Mouse (Mus musculus): Measurements from ENCODE around the gene Fnbp1l. TPM values are rescaled to one million over a fixed set of nuclear protein-coding genes. Genes with fewer than 3 reads are reported as not detected.

Gene Fnbp1l
- polyA plus RNA-seq, 1 experiment from 2014 or later = 42.8 TPM

DNA sequence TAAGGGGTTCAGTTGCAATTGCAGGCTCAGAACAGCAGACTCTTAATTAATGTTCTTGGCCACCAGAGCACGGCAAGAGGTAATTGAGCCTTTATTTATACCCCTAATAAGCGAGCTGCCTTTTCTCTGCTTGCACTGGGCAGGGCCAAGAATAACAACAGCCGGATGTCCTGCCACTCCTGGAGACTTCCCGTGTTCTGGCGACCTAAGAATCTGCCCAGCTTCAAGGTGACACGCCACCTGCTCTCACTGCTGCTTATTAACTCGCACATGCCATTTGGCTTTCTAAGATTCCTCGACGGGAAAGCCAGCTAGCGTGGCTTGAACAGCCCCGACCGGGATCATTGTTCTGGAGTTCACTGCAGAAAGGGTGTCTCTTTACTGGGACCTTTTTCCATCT, 15.7 kb upstream of the Fnbp1l start:
- no peak for ATAC-seq (ENCODE audit: insufficient read depth, low FRiP score)
- Histone ChIP-seq H3K4me3 (replicated peaks; ENCODE audit: low read length) (no peak overlapping the region), H3K9ac (ENCODE audit: low read length) (no peak overlapping the region), H3K27ac (ENCODE audit: low read length) (no peak overlapping the region), H3K4me1 (ENCODE audit: control insufficient read depth, insufficient read depth, low read length) (no peaks in the 10 kb centered on the region; the same call in 1 of the 2 replicates), H3K36me3 (ENCODE audit: control insufficient read depth, insufficient read depth, low read length) (no peaks in the 10 kb centered on the region), H3K9me3 (replicated peaks; ENCODE audit: control insufficient read depth, low read length) (no peaks in the 10 kb centered on the region), H3K4me2 (ENCODE audit: low read depth, low read length) (no peak overlapping the region), H3K27me3 (ENCODE audit: control insufficient read depth, insufficient read depth, low read length) (no peaks in the 10 kb centered on the region)
- 18% methylated on average over 12 of the region's 12 CpGs for WGBS

DNA sequence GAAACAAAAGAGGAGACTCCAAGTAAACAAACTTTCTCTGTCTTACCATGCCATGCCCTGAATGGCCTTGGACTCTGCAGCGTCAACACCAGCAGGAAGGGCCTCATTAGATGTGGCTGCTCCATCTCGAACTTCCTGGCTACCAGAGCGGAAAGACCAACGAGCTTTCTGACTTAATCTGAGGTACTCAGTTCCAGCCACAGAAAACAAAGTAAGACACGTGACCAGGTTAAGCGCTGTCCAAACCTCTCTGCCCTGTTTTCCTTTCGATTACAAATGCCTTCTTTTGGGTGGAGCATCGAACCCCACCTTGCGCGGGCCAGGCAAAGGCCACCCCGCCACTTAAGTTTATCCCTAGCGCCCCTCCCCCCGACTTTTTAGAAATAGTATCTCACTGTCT, 10.1 kb upstream of the Fnbp1l start:
- H3K4me2 ChIP-seq (ENCODE audit: low read depth, low read length) = peak overlapping the region; percentile 47
- H3K9me3 ChIP-seq (replicated peaks; ENCODE audit: control insufficient read depth, low read length) = no peaks in the 10 kb centered on the region
- H3K9ac ChIP-seq (ENCODE audit: low read length) = peak overlapping the region; percentile 32; the same call in 1 of the 2 replicates
- peak overlapping the region; percentile 29; the same call in 1 of the 2 replicates for H3K27ac ChIP-seq (ENCODE audit: low read length)
- peak overlapping the region; percentile 34 for H3K4me3 ChIP-seq (replicated peaks; ENCODE audit: low read length)
- H3K27me3 ChIP-seq (ENCODE audit: control insufficient read depth, insufficient read depth, low read length) = no peaks in the 10 kb centered on the region
- ATAC-seq (ENCODE audit: insufficient read depth, low FRiP score) = peak; percentile 78; the same call in 1 of the 2 replicates
- no peaks in the 10 kb centered on the region for H3K36me3 ChIP-seq (ENCODE audit: control insufficient read depth, insufficient read depth, low read length)
- 15% methylated on average over 13 of the region's 13 CpGs for WGBS
- H3K4me1 ChIP-seq (ENCODE audit: control insufficient read depth, insufficient read depth, low read length) = no peaks in the 10 kb centered on the region

DNA sequence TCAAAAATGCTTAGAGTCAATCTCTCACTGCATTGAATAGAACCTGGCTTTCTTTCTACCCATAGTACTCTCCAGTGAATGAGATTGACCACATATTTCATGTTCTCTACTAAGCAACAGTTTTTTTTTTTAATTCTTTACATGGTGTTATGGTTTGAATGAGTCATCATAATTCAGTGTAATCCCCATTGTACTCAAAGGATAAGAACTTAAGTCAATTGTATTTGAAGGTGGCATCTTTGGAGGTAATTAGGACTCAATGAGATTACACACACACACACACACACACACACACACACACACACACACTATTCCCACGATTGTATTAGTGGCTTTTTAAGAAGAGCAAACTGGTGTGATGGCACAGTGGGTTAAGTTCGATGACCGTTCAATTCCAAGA, 9.4 kb upstream of the Fnbp1l start:
- Histone ChIP-seq H3K36me3 (ENCODE audit: control insufficient read depth, insufficient read depth, low read length) (no peaks in the 10 kb centered on the region), H3K27ac (ENCODE audit: low read length) (peak overlapping the region; percentile 29; the same call in 1 of the 2 replicates), H3K9ac (ENCODE audit: low read length) (no peak overlapping the region), H3K4me1 (ENCODE audit: control insufficient read depth, insufficient read depth, low read length) (no peaks in the 10 kb centered on the region), H3K4me2 (ENCODE audit: low read depth, low read length) (no peak overlapping the region), H3K27me3 (ENCODE audit: control insufficient read depth, insufficient read depth, low read length) (no peaks in the 10 kb centered on the region), H3K4me3 (replicated peaks; ENCODE audit: low read length) (no peak overlapping the region), H3K9me3 (replicated peaks; ENCODE audit: control insufficient read depth, low read length) (no peaks in the 10 kb centered on the region)
- 64% methylated on average over 3 of the region's 3 CpGs for WGBS
- ATAC-seq (ENCODE audit: insufficient read depth, low FRiP score) = no peak

- no peak for ATAC-seq (ENCODE audit: insufficient read depth, low FRiP score)
- no peaks in the 10 kb centered on the region for H3K36me3 ChIP-seq (ENCODE audit: control insufficient read depth, insufficient read depth, low read length)
- H3K4me3 ChIP-seq (replicated peaks; ENCODE audit: low read length) = no peak overlapping the region
- H3K9ac ChIP-seq (ENCODE audit: low read length) = no peak overlapping the region
- no peak overlapping the region for H3K4me2 ChIP-seq (ENCODE audit: low read depth, low read length)
- H3K9me3 ChIP-seq (replicated peaks; ENCODE audit: control insufficient read depth, low read length) = no peaks in the 10 kb centered on the region
- no peaks in the 10 kb centered on the region for H3K4me1 ChIP-seq (ENCODE audit: control insufficient read depth, insufficient read depth, low read length)
- no peak overlapping the region for H3K27ac ChIP-seq (ENCODE audit: low read length)
- WGBS = 90% methylated on average over 10 of the region's 10 CpGs
- H3K27me3 ChIP-seq (ENCODE audit: control insufficient read depth, insufficient read depth, low read length) = no peaks in the 10 kb centered on the region
Measured at GRCm38 (mm10) chr3:122628546-122628945, 9.0 kb upstream of the Fnbp1l start.

DNA sequence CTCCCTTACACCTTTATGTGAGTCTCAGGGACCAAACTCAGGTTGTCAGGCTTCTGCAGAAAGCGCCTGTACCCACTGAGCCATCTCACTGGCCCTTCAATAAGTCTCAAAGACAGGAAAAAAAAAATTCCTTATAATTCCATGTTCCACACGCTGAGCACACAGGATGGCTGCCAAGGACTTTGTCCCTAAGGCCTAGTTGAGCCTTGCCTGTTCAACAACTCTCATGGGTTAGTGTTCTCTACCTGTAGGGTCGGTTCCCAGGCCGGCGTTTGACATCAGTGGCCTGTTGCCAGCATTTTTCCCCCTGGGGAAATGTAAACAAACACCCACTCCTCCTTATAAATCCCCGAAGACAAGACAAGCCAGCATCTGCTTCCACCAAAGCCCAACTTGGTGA, 8.3 kb upstream of the Fnbp1l start:
- Histone ChIP-seq H3K4me1 (ENCODE audit: control insufficient read depth, insufficient read depth, low read length) (no peaks in the 10 kb centered on the region), H3K4me2 (ENCODE audit: low read depth, low read length) (no peak overlapping the region), H3K9me3 (replicated peaks; ENCODE audit: control insufficient read depth, low read length) (no peaks in the 10 kb centered on the region), H3K27me3 (ENCODE audit: control insufficient read depth, insufficient read depth, low read length) (no peaks in the 10 kb centered on the region), H3K36me3 (ENCODE audit: control insufficient read depth, insufficient read depth, low read length) (no peaks in the 10 kb centered on the region), H3K27ac (ENCODE audit: low read length) (no peak overlapping the region), H3K9ac (ENCODE audit: low read length) (no peak overlapping the region), H3K4me3 (replicated peaks; ENCODE audit: low read length) (no peak overlapping the region)
- WGBS = 74% methylated on average over 6 of the region's 6 CpGs
- ATAC-seq (ENCODE audit: insufficient read depth, low FRiP score) = no peak

DNA sequence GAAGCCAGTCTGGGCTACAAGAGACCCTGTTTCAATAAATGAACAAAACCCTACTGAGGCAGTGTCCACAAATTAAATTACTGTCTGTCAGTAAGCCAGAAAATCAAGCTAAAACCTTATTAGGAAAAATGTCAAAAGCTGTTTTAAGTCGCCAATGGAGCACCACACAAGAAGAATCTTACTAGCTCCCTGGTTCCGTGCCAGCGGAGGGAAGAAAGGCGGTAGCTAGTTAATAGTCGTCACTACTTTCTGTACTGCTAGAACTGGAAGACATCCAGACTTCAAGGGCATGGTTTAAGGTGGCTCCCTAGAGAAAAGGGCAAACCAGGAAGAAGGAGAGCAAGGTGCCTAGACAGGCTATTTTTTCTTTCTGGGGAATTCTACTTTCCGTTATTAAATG, 5.1 kb upstream of the Fnbp1l start:
- Histone ChIP-seq H3K27ac (ENCODE audit: low read length) (no peak overlapping the region; the same call in 1 of the 2 replicates), H3K4me3 (replicated peaks; ENCODE audit: low read length) (no peak overlapping the region), H3K36me3 (ENCODE audit: control insufficient read depth, insufficient read depth, low read length) (no peaks in the 10 kb centered on the region), H3K9me3 (replicated peaks; ENCODE audit: control insufficient read depth, low read length) (no peaks in the 10 kb centered on the region), H3K4me1 (ENCODE audit: control insufficient read depth, insufficient read depth, low read length) (peaks cover 11% of the 10 kb centered on the region), H3K4me2 (ENCODE audit: low read depth, low read length) (no peak overlapping the region), H3K27me3 (ENCODE audit: control insufficient read depth, insufficient read depth, low read length) (no peaks in the 10 kb centered on the region), H3K9ac (ENCODE audit: low read length) (no peak overlapping the region)
- WGBS = 44% methylated on average over 6 of the region's 6 CpGs
- ATAC-seq (ENCODE audit: insufficient read depth, low FRiP score) = no peak

DNA sequence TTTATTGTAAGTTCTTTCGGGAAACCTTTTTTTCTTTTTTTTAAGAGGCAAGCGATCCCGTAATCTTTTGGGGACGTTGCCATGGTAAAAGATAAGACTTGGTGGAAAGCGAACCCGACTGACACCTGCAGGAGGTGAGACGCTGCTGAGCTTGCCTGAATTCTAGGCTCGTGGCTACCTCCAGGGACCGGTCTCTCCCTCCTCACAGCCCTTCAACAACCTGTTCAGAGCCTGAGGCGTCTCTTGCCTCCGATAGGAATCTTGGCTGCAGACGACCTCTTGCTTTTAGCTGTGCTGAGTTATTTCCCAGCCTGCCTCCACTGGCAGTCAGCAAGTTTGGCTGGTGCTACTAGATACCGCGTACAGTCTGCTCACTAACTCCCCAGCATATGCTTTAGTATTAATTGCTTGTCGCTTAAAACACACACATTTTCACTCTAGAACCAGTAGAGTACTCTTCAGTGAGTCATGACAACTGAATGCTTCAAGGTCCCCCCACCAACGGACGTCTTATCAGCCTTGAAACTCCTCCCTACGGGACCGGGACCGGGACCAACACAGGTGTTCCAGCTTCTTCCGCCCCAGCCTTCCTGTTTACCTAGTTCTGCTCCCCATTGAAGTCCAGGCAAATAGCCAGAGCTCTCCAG, 893 bp upstream of the Fnbp1l start:
- peaks cover 29% of the 10 kb centered on the region for H3K4me1 ChIP-seq (ENCODE audit: control insufficient read depth, insufficient read depth, low read length)
- no peaks in the 10 kb centered on the region for H3K36me3 ChIP-seq (ENCODE audit: control insufficient read depth, insufficient read depth, low read length)
- WGBS = under 1% methylated on average over 21 of the region's 21 CpGs
- peak; percentile 30; the same call in 1 of the 2 replicates for ATAC-seq (ENCODE audit: insufficient read depth, low FRiP score)
- peak overlapping the region; percentile 73 for H3K4me2 ChIP-seq (ENCODE audit: low read depth, low read length)
- H3K4me3 ChIP-seq (replicated peaks; ENCODE audit: low read length) = peak overlapping the region; percentile 95
- H3K27me3 ChIP-seq (ENCODE audit: control insufficient read depth, insufficient read depth, low read length) = no peaks in the 10 kb centered on the region
- no peaks in the 10 kb centered on the region for H3K9me3 ChIP-seq (replicated peaks; ENCODE audit: control insufficient read depth, low read length)
- H3K9ac ChIP-seq (ENCODE audit: low read length) = peak overlapping the region; percentile 98
- H3K27ac ChIP-seq (ENCODE audit: low read length) = peak overlapping the region; percentile 98

DNA sequence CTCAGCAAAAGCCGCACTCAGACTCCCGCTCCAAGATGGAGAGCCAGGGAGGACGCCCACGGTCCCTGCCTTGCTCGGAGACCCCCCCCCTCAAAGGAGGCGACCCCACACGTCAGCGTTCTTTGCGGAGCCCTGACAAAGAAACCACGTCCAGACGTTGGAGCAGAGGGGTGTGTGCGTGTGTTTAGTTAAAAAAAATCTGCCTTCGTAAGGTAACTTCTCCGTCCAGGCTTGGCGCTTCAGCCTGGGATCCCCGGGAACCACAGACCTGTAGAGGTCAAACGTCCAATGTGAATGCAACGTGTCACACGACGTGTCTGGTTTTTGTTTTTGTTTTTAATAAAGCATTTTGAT, 393 bp upstream of the Fnbp1l start:
- H3K4me2 ChIP-seq (ENCODE audit: low read depth, low read length) = peak overlapping the region; percentile 73
- peak overlapping the region; percentile 98 for H3K27ac ChIP-seq (ENCODE audit: low read length)
- WGBS = 0% methylated on average over 20 of the region's 20 CpGs
- H3K4me3 ChIP-seq (replicated peaks; ENCODE audit: low read length) = peak overlapping the region; percentile 95
- no peaks in the 10 kb centered on the region for H3K27me3 ChIP-seq (ENCODE audit: control insufficient read depth, insufficient read depth, low read length)
- ATAC-seq (ENCODE audit: insufficient read depth, low FRiP score) = no peak; the same call in 1 of the 2 replicates
- no peaks in the 10 kb centered on the region for H3K36me3 ChIP-seq (ENCODE audit: control insufficient read depth, insufficient read depth, low read length)
- peaks cover 29% of the 10 kb centered on the region for H3K4me1 ChIP-seq (ENCODE audit: control insufficient read depth, insufficient read depth, low read length)
- peak overlapping the region; percentile 98 for H3K9ac ChIP-seq (ENCODE audit: low read length)
- H3K9me3 ChIP-seq (replicated peaks; ENCODE audit: control insufficient read depth, low read length) = no peaks in the 10 kb centered on the region

DNA sequence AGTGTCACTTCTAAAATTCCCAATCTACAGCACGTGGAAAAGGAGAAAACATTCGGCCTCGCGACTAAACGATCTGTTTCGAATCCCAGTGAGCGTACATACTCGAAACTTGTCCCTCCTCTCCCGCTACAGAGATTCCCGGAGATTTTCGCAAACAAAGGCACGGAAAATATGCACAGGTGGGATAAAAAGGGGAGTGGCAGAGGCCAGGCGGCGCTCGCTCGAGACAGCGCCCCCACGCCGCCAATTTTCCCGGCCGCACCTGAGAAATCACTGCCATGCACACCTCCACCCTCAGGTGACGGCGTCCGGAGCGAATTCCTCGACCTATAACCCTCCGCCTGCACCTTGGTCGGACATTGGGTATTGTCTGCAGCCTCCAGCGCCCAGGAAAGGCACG, 1.1 kb downstream of the Fnbp1l start:
- 0 out of 2 replicates have a peak, but pooled peaks have one; percentile 20 for ATAC-seq (ENCODE audit: insufficient read depth, low FRiP score)
- H3K4me1 ChIP-seq (ENCODE audit: control insufficient read depth, insufficient read depth, low read length) = peaks cover 32% of the 10 kb centered on the region
- H3K4me2 ChIP-seq (ENCODE audit: low read depth, low read length) = peak overlapping the region; percentile 90
- under 1% methylated on average over 30 of the region's 30 CpGs for WGBS
- peak overlapping the region; percentile 98 for H3K9ac ChIP-seq (ENCODE audit: low read length)
- no peaks in the 10 kb centered on the region for H3K36me3 ChIP-seq (ENCODE audit: control insufficient read depth, insufficient read depth, low read length)
- no peaks in the 10 kb centered on the region for H3K9me3 ChIP-seq (replicated peaks; ENCODE audit: control insufficient read depth, low read length)
- peak overlapping the region; percentile 98 for H3K27ac ChIP-seq (ENCODE audit: low read length)
- H3K4me3 ChIP-seq (replicated peaks; ENCODE audit: low read length) = peak overlapping the region; percentile 95
- H3K27me3 ChIP-seq (ENCODE audit: control insufficient read depth, insufficient read depth, low read length) = no peaks in the 10 kb centered on the region
